Mouse (Mus musculus): ENCODE data around the gene Cryba4. TPM values are rescaled to one million over a fixed set of nuclear protein-coding genes. Genes with fewer than 3 reads are reported as not detected.

Cryba4 gene
- total RNA-seq, 2 experiments from 2014 or later, result 95.8 to 126 TPM

DNA sequence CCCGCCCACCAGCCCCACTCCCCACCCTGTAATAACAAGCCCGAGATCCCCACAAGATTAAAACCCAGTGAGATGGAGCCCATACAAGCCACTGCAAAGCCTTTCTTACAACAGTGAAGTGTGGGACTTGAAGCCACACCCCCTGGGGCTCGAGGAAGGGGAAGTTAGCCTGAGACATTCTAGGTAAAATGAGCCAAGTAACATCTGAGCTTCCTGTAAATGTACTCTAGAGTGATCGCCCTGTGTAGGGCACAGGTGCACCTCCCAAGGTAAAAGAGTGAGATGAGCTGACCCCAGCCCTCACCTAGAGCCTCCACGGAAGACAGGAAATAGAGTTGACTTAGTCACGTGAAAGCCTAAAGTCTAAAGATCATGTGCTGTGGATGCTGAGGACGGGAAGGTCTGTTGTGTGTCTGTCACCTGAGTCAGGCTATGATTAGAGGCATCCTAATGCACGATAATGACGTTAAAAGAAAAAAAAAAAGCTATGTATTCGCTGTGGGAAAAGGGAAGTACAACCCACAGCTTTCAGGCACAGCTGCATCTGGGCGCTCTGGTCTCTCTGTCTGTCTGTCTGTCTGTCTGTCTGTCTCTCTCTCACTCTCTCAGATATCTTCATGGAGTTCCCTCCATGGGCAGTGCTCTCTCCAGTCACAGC, 34.8 kb upstream of the Cryba4 start:
- no peak for DNase-seq (ENCODE audit: low spot score in 2 of 2)

DNA sequence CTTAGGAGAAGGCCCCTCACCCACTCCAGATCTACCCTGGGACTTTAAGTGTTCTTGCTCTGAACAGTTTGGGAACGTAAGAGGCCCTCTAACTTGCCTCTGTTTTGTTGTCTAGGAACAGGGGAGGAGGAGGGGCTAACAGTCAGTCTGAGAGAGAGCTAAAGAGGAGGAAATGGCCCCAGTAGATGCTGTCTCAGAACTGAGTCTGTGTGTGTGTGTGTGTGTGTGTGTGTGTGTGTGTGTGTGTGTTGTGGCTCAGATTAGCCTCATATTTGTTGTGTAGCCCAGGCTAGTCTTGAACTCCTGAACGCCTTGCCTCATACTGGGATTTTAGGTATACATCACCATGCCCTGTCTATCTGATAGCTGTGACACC, 34.3 kb upstream of the Cryba4 start:
- DNase-seq (ENCODE audit: low spot score in 2 of 2), result no peak

GRCm38 (mm10) chr5:112285548-112286085, 33.3 kb upstream of the Cryba4 start:
- DNase-seq (ENCODE audit: low spot score in 2 of 2), result no peak

DNA sequence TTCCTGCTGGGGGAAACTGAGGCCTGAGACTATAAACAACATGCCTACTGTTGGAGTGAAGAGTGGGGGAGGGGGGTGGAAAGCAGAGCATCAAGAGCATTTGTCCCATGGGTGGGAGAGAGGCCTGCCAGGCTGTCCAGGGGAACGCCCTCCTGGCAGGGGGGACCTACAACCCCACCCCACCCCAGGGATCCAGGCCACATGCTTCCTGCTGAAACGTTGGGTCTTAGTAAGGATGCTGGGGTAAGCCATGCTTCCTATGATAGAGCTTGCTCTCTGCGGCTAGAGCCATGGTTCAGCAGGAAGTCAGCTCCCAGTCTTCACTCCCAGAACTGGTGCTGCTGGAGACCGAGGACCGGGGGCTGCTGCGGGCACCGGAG, 31.9 kb upstream of the Cryba4 start:
- no peak for DNase-seq (ENCODE audit: low spot score in 2 of 2)

- no peak for DNase-seq (ENCODE audit: low spot score in 2 of 2)
These were observed 31.4 kb upstream of the Cryba4 start for GRCm38 (mm10) chr5:112283543-112284202.

DNA sequence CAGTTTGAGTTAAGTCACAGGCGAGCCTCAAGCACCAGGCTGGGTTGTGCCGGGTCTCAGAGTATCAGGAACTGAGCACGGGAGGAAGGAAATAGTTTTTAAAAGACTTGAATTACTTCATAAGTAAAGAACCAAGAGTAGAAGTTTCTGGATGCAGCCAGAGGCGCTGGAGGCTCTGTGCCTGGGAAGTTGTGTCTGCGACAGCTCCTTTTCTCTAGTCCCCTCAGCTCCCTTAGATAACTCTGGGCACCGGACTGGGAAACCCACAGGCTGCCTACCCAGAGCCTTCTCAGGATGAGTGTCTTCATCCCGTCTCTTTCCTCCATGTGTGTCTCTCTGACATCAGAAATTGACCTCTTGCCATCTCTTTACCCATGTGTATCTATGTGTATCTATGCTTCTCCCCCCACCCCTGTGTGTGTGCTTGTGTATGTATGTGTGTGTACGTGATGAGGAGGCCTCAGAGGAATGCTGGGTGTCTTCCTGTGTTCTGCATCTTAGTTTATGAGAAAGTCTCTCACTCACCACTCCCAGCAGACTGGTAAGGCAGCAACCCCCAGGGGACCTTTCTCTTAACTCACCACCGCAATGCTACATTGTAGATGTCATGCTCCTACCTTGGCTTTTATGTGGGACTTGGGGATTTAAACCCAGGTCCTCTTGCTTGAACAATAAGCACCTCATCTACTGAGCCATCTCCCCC, 30.6 kb upstream of the Cryba4 start:
- DNase-seq (ENCODE audit: low spot score in 2 of 2), result no peak

GRCm38 (mm10) chr5:112282123-112282779, 29.9 kb upstream of the Cryba4 start:
- no peak for DNase-seq (ENCODE audit: low spot score in 2 of 2)

- no peak for DNase-seq (ENCODE audit: low spot score in 2 of 2)
These were observed 29.4 kb upstream of the Cryba4 start for GRCm38 (mm10) chr5:112281676-112282075.

DNA sequence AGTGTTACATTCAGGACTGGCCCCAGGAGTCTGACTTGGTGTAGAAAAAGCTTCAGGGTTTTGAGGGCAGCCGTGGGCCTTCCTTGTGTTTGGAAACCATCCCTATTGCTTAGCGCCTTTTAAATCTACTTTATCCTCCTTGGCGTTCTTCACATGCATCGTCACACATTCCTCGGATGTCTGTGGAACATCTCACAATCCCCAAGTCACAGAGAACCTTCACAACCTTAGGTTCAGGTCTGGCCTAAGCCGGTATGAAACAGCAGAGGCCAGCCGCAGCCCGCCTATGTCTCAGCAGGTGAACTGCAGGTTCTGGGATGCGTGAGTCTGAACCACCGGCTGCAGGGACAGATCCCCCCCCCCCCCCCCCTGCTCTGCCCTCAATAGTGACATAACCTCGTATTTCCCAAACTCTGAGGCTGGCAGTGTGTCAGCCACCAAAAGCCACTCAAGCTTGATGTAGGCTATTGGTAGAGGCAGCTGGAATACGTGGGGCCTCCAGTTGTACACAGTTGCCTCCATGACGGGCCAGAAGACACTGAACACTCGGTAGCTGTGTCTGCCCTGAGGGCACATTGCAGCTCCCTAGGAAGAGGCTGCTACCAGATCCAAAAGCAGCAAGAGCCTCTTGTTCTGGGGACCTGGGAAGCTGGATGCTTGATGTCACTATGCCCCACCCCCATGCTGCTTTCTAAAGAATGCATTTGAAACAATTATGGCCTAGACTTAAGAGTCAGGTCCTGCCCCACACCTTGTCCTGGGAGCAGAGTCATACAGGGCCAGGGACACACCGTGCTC, 28.7 kb upstream of the Cryba4 start:
- no peak for DNase-seq (ENCODE audit: low spot score in 2 of 2)

- DNase-seq (ENCODE audit: low spot score in 2 of 2), result no peak
These were observed 27.8 kb upstream of the Cryba4 start for GRCm38 (mm10) chr5:112280151-112280550.

GRCm38 (mm10) chr5:112279181-112280021, 27.1 kb upstream of the Cryba4 start:
- DNase-seq (ENCODE audit: low spot score in 2 of 2), result peak in 1 of 2 experiments; percentile 56

- no peak for DNase-seq (ENCODE audit: low spot score in 2 of 2)
These were observed 25.7 kb upstream of the Cryba4 start for GRCm38 (mm10) chr5:112277906-112278470.

DNA sequence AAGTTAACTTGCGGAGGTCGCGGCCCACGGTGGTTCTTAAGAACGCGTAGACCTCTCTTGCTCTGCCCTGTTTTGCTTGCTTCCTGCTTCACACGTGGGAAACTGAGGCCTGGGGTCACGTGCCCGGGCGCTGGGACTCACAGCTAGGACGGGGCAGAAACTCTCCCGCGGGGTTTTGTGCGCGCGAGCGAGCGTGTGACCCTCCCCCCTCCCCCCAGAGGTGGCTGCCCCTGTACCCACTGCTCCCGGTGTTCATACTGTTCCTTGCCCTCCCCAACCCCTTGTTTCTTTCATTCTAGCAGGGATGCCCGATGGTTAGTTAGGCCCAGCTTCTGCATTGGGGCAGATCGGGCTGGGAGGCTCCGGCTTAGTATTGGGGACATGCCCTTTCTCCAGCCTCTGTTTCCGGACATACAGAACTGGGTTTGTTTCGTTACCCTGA, 24.6 kb upstream of the Cryba4 start:
- no peak for DNase-seq (ENCODE audit: low spot score in 2 of 2)

DNA sequence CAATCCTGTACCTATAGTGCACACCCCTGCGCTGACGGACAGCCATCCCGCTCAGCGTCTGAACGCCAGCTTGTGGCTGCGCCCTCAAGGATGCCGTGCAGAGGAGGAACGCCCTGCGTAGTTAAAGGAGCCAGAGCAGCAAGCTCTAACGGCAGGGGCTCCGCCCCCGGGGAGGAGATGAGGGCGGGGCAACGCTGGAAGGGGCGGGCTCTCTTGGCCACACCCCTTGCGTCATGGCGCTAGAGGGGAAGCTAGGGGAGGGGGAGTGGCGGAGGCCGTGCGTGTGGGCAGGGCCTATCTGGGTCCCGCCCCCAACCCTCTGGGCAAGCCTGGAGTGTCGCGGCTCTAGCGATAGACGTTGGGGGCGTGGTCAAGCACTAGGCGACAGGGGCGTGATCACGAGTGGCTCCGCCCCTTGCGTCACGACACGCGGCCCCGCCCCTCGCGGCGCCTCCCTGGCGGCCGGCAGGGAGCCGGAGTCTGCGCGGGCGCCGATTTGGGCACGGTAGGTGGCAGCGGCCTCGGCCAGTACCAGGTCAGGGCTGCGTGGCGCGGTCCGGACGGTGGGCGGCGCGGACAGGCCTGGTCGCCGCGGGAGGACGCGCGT, 24.1 kb upstream of the Cryba4 start, which contains the start of gene Tpst2:
Gene Tpst2 (plus strand): TSS at position 425 of the 607 bp plus-strand sequence.
- peak; percentile 100 for DNase-seq (ENCODE audit: low spot score in 2 of 2)

DNA sequence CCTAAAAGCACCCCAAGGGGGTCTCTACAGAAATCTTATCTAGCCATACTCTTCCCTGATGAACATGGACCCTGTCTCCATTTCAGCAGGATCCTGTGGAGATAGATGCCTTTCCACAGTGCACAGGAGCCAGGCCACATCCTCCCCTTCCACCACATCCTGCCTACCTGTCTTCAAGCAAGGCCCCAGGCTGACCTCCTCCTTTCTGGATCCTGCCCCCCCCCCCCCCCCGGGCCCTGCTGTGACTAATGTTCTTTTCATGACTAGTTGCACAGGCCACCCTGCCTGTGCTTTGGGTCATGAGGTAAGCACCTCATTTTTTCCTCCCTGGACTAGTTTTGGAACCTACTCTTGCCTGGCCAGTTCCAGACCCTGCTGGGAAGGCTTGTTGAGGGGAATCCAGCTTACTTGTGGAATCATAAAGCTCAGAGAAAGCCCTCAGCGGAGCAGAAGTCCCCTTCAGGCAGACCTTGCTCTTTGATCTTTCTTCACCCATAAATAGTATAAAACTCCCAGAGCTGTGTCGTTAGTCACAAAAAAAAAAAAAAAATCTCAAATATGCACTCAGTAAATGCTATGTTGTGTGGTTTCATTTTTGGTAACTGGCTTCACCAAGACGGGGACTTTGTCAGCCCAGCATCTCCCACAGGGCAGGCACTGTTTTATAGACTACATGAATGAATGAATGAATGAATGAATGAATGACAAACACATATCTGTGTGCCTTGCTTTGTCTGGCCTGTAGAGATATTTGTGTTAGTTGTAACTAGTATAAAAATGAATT, 22.9 kb upstream of the Cryba4 start:
- no peak for DNase-seq (ENCODE audit: low spot score in 2 of 2)

DNA sequence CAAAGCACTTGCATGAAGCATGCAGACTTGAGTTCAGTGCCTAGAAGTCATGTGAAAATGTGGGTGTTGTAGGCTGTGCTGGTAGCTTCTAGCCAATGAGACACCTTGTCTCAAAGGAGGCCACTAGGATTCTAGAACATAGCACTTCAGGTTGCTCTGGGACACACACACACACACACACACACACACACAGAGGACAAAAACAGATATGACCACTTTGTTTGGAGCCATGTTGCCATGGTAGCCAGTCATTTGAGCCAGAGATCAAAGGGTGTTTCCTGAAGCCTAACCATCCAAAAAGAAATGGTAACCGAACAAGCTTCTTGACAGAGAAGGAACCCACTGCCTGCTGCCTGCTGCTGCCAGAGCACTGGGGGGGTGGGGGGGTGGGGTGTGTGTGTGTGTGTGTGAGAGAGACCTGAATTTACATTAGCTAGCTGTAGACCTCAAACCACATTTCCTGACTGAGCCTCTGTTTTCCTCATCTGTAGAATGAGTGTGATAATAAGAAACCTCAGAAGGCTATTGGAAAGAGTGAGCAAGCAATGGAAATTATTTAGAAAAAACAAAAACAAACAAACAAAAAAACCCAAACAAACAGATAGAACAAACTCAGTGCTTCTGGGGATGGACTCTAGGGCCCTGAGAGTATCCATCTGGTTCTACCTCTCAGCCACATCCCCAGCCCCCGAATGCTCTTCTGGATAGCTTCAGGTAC, 21.6 kb upstream of the Cryba4 start:
- DNase-seq (ENCODE audit: low spot score in 2 of 2), result no peak

- no peak for DNase-seq (ENCODE audit: low spot score in 2 of 2)
These were observed 20.6 kb upstream of the Cryba4 start for GRCm38 (mm10) chr5:112272934-112273333.
